Mouse (Mus musculus) CD4-positive helper T cell, adult 2 months (primary cell): Measurements from ENCODE around the gene Lix1.

Experiments
- DNase-seq: peaks from one replicate; pipeline ENCODE4 v3.0.0-alpha.2; 2012; ENCODE audit warnings: low read depth, missing footprints, low spot score

The Lix1 gene

DNA sequence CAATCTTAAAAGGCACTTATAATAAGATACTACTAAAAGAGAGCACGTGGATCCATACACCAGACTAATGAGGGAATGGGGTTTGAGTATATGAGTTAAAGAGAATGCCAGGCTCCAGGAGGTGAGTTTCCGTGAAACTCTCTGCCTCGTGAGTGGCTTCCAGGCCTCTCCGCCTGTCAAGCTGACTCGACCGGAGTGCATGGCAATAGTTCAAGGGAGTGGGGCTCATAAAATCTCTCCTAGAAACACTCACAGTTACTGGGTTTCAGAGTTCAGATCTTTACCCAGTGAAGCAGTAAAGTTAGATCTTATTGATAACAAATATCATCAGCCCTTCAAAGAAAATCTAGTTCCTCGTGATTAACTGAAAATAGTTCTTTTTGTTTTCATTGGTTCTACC lies 94.3 kb downstream of the Lix1 start:
- DNase-seq, result no peak

DNA sequence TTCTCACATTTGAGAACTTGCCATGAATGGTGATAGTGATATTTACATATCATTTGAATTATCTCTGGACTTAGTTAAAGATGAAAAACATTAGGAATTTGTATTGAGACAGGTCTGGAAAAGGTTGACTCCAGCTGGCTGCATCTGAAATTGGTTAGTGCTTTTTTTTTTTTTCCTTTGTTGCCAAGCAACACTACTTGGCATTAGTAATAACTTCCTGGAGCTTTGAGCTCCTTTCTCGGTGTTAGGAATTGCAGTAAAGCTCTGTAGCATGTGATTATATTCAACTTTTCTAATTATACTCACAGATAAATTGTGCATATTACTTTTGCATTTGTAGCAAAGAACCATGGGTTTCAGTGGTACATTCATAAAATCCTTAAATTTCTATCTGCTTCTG lies 96.4 kb downstream of the Lix1 start:
- DNase-seq, result no peak

DNA sequence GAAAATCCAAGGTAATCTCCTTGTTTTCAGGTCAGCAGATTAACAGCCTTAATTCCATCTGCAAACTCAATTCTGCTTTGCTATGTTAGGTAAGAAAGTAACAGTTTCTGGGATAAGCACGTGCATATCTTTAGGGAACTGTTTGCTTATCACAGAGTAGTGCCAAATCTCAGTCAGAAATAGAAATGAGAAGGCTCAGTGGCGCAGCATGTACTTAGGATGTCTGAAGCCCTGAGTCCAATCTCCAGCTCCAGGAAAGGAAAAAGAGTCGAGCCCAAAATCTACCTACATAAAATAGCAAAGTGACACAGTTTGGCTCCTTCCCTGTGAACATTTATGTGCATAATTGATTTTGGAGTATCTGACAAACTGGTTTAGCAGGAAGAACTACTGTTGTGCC lies 96.8 kb downstream of the Lix1 start:
- DNase-seq, result no peak

DNA sequence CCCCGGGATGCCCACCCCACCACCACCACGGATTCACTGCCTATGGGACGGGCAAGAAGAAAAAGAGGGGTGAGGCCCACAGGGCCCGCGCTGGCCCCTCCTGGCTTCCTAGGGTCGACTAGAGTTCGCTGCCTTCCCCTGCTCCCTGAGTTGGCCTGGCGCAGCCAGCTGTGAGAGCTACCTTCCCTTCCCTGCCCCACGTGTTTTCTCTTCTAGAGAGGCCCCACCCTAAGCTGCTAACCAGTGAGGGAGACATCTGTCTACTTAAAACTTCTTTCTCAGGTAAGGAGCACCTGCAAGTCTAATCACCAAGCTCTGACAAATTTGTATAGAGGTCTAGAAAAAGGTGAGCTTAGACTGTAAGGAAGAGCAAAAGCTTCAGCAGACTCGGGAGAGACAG lies 104.2 kb downstream of the Lix1 start:
- DNase-seq, result no peak
